Mouse (Mus musculus): ENCODE data around the gene Clmn.

DNA sequence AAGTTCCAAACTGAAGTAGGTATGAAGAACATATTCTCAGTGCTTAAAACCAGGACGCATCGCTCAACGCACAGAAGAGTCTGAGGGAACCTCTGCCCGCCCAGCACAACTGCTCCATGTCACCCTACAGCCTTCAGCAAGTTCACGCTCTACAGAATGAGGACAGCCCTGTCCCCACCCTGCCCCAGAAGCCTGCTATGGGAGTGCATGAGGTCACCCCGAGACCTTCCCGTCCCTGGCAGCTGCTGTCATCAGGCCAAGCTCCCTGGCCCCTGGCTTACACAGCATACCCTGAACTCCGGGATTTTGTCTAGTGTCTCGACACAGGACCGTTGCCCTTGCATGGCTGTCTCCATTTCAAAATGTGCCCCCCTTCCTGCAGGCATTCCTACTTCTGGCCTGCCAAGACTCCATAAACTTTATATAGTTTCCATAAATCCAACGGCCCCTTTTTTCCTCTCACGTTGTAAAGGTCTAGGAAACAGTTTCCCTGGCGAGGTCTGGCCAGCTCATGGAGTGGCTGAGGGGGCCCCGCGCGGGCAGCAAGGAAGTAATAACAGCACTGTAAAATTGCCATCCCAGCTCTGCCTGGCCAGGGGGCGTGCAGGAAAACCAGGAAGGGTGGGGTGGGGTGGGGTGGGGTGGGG, 56.3 kb downstream of the Clmn start:
- TF ChIP-seq CTCF (IDR thresholded peaks at IDR 0.05; ENCODE audit: extremely low read depth, insufficient read depth, insufficient read length, insufficient replicate concordance) (no peak), POLR2A (IDR thresholded peaks at IDR 0.05; ENCODE audit: low read depth, low read length) (no peak)

Measured in spleen, adult 2 months (tissue).